Mouse (Mus musculus): ENCODE measurements at regions not wholly inside any gene's neighbourhood (a gene's known extent, or its start where the extent isn't known, plus 50 kb on each side); places are given as distances from the start of the nearest gene placed in this dataset.

DNA sequence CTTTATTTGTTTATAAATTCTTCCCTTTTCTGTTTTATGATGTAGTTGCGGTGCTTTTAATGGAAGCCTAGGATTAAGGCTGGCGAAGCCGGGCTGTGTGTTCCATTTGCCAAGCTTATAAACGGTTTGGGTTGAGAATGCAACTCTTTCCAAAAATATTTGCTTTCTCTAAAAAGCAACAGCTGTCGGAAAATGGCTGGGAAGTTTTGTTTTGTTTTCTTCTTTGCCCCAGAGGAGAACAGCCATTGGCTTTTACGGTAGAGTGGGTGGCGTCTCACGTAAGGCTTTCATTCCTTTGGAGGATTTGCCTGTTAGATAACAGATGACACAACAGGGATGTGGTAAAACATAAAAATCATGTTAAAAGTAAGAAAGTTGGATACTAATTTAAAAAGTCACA lies 186.4 kb downstream of the Mtx2 start:
- POLR2A ChIA-PET, result no interaction called here
- CTCF ChIA-PET, result no interaction called here
- in situ Hi-C loops (cut with MboI; ENCODE audit: low pct_unique_long_range_greater_than_20kb), result no loop called here

DNA sequence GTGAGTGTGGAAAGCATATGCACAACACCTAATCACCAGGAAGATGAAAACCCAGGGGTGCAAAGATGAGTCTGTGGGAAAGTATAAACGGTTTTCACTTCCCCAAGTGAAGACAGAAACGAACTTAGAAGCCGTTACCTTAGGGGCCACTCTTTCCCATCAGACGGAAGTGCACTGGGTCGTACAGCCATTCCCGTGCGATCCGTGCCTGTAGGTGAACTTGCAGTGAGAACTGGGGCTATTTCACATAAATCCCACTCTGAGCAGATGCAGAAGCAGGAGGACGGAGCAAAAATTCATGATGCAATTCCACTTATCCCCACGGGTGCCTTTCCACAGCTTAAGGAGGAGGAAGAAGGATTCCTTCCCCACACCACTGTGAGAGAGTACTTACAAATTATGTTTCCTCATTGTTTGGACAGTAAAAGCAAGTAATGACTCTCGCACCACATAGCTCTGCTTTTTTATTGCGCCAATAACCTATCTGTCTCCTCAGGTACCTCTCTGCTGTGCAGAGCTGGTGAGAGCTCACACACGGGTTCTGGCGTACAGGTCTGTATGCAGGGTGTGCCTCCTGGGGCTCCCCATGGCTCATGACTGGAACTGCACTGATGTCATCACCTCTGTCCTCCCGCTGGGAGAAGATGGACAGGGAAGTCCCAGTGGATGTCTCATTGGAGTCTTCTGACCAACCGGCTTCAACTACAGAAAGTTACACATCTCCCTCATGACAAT lies 189.6 kb downstream of the Mtx2 start:
- ATAC-seq (no peak), DNase-seq (ENCODE audit: low read depth, low spot score) (no peak)
- in situ Hi-C loops (cut with MboI; ENCODE audit: low pct_unique_long_range_greater_than_20kb), result no loop called here
- ChIA-PET CTCF (interaction anchor here (0.8 kb wide), 1 partner anchor 9 kb away, joined by 3 read pairs; no protein-coding TSS in a partner anchor), POLR2A (no interaction called here)
- no peaks in the 10 kb centered on the region for H3K27me3 ChIP-seq
- TF ChIP-seq CTCF (IDR thresholded peaks at IDR 0.05), result no peak

More for the DNA sequence above, 186.4 kb downstream of the Mtx2 start:
- DNase-seq (ENCODE audit: low read depth, low spot score) (no peak), ATAC-seq (no peak)
- no peaks in the 10 kb centered on the region for H3K27me3 ChIP-seq
- no peak for TF ChIP-seq CTCF (IDR thresholded peaks at IDR 0.05)

DNA sequence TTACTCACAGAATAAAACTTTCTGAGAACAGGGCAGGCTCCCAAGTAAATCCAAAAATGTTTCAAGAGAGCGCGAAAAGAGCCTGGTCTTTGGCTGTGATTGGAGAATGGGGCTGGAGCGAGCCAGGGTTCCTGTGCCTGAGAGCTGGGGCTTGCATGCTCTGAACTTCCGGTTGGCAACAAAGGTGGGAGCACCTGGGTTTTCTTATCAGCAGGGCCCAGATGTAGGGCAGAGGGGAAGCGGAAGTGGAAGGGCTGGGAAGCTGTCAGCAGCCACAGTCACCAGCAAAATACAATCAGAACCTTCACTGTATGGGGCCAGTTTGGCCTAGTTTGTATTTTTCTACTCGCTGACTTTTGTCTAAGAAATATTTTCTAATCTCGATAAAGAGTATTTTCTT lies 193.9 kb downstream of the Mtx2 start:
- POLR2A ChIA-PET, result no interaction called here
- DNase-seq (ENCODE audit: low read depth, low spot score) (no peak), ATAC-seq (no peak)
- TF ChIP-seq CTCF (IDR thresholded peaks at IDR 0.05), result no peak
- CTCF ChIA-PET, result no interaction called here
- no peaks in the 10 kb centered on the region for H3K27me3 ChIP-seq
- in situ Hi-C loops (cut with MboI; ENCODE audit: low pct_unique_long_range_greater_than_20kb), result no loop called here

DNA sequence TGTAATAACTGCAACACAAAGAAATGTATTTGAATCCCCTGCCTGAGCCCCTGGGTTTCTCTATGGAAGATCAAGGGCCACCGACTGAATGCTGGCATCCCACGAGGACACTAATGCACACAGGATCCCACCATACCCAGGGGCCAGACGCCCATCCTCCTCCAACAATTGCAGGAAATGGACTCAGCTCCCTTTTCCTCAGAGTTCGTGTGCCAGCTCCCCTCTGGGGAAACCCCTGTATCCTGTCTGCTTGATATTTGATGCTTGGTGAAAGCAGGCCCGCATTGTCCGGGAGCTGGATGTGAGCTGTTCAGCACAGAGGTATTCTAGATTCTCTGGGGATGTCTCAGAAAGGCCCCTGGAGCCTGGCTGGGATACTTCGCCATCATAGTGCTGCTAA lies 196.0 kb downstream of the Mtx2 start:
- DNase-seq (ENCODE audit: low read depth, low spot score) (no peak), ATAC-seq (no peak)
- POLR2A ChIA-PET, result no interaction called here
- CTCF ChIA-PET, result no interaction called here
- no peaks in the 10 kb centered on the region for H3K27me3 ChIP-seq
- TF ChIP-seq CTCF (IDR thresholded peaks at IDR 0.05), result no peak
- in situ Hi-C loops (cut with MboI; ENCODE audit: low pct_unique_long_range_greater_than_20kb), result no loop called here

DNA sequence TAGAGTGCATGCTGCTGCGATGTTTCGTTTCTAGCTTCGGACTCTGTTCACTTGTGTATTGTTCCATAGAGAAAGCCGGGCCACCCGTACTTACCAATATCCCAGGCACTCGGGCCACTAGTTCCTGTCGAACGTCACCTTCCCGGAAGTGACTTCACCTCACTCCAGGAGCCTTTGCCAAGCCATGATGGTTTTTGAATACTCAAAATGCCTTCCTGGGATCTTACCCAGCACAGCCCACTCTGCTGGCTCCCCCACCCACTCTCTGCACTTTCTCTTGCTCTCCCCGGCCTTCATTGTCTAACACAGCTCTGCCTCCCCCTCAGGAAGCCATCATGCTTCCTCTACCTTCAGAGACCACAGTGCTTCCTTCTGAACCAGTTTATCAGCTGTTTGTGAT lies 202.5 kb downstream of the Mtx2 start:
- DNase-seq (ENCODE audit: low read depth, low spot score) (no peak), ATAC-seq (no peak)
- no peak for TF ChIP-seq CTCF (IDR thresholded peaks at IDR 0.05)
- CTCF ChIA-PET, result no interaction called here
- in situ Hi-C loops (cut with MboI; ENCODE audit: low pct_unique_long_range_greater_than_20kb), result no loop called here
- H3K27me3 ChIP-seq, result no peaks in the 10 kb centered on the region
- POLR2A ChIA-PET, result no interaction called here

DNA sequence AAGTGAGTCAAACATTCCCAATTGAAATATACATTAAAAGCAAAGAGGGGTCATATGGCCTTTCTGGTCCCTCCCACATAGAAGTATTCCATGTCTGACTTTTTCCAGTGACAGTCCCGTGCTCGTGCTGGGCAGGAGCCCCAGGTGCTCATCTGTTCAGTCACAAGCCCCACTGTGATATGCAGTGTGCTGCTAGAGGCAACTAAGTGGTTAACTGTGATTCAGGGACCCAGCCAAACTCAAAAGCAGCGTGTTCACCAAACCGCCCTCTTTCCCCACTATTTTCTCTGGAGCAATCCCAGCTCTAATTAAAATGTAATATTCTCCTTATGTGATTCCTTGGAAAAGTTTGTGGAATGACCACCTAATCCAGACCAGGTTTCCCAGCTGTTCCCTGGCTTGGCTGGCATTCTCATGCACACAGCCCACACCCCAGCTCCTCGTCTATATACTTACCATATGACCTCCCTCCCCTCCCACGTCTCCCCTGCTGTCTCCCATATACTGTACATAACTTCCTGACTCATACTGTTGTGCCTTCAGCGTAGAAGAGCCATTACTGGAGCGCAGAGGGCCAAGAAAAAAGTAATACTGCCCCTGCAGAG lies 203.6 kb downstream of the Mtx2 start:
- in situ Hi-C loops (cut with MboI; ENCODE audit: low pct_unique_long_range_greater_than_20kb), result no loop called here
- no peaks in the 10 kb centered on the region for H3K27me3 ChIP-seq
- no peak for ATAC-seq
- ChIA-PET CTCF (no interaction called here), POLR2A (no interaction called here)
- TF ChIP-seq CTCF (IDR thresholded peaks at IDR 0.05), result no peak
- DNase-seq (ENCODE audit: low read depth, low spot score), result no peak

DNA sequence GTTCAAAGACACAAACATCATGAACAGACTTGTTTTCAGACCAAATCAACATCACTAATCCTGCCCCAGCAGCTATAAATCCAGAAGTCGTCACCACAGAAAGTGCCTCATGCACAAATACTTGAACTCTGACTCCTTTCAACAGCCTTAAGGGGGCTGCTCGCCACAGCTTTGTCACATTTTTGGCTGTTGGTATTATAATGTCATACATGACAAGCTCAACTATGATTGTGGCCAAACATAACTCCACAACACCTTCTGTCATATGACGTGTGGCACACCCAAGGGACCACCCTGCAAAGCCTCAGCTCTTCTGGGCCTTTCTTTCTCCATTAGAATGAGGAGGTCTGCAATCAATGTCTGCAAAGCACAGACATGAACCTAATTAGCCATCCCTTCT lies 209.1 kb downstream of the Mtx2 start:
- ChIA-PET CTCF (no interaction called here), POLR2A (interaction anchor here (0.6 kb wide), 1 partner anchor 40 kb away, joined by 3 read pairs; no protein-coding TSS in a partner anchor)
- in situ Hi-C loops (cut with MboI; ENCODE audit: low pct_unique_long_range_greater_than_20kb), result no loop called here
- DNase-seq (ENCODE audit: low read depth, low spot score) (no peak), ATAC-seq (no peak)
- no peaks in the 10 kb centered on the region for H3K27me3 ChIP-seq
- TF ChIP-seq CTCF (IDR thresholded peaks at IDR 0.05), result no peak

DNA sequence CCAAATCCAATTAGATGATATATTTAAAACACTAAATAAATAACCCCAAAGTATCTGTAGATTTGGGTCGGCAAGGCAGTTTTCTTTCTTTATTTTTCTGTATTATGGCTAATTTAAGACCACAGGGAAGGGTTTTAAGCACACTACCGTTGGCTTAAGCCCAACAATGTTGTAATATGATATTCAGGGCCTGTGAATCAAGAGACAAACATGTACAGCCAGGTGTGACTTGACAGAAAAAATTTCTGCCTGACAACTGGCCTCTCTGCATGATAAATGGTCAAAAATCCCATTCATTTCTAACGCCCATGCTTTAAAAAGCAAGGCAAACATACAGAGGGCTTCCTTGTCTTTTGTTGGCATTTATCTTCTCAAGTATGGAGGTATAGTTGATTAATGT lies 213.5 kb downstream of the Mtx2 start:
- ATAC-seq (no peak), DNase-seq (ENCODE audit: low read depth, low spot score) (no peak)

DNA sequence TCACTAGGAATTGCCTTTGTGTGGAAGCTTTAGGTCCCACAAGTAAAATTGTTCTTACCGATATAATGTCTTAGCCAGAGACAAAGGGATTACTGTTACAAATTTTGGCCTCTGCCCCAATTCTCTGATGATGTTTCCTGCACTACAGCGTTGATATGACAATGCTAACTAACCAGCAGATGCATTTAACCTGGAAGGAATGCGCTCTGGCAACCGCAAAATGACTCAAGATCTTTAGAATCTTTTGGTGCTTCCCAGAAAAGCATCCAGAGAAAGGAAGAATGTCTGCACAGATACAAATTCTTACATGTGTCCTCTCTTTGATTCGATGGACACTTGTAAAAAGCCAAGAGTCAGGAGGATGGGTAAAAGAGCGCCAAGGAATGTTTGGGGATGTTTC lies 221.3 kb downstream of the Mtx2 start:
- POLR2A ChIA-PET, result no interaction called here
- CTCF ChIA-PET, result no interaction called here
- TF ChIP-seq CTCF (IDR thresholded peaks at IDR 0.05), result no peak
- DNase-seq (ENCODE audit: low read depth, low spot score) (peak; percentile 69), ATAC-seq (peak; percentile 85)
- in situ Hi-C loops (cut with MboI; ENCODE audit: low pct_unique_long_range_greater_than_20kb), result no loop called here
- no peaks in the 10 kb centered on the region for H3K27me3 ChIP-seq

More for the DNA sequence above, 213.5 kb downstream of the Mtx2 start:
- POLR2A ChIA-PET, result no interaction called here
- H3K27me3 ChIP-seq, result no peaks in the 10 kb centered on the region
- CTCF ChIA-PET, result no interaction called here
- TF ChIP-seq CTCF (IDR thresholded peaks at IDR 0.05), result no peak
- in situ Hi-C loops (cut with MboI; ENCODE audit: low pct_unique_long_range_greater_than_20kb), result no loop called here

DNA sequence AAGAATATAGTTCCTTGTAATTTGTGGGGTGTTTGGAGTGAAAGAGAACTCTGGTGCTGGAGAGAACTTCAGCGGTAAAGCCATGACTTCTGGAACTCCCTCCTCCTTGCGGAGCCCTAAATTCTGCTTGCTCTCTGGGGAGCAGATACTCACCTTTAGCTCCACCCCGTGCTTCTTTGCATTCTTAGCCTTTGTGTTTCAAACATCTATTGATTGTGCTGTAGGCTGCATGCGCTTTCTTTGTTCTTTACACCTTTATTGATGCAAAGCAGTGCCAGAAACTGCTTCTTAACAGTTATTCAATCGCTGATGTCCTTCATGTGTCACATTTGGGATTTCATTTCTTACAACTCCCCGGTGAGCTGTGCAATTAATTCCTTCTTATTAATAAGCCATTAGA lies 222.5 kb downstream of the Mtx2 start:
- no peak for DNase-seq (ENCODE audit: low read depth, low spot score)
- ATAC-seq, result no peak
- ChIA-PET CTCF (no interaction called here), POLR2A (no interaction called here)
- TF ChIP-seq CTCF (IDR thresholded peaks at IDR 0.05), result no peak
- H3K27me3 ChIP-seq, result no peaks in the 10 kb centered on the region
- in situ Hi-C loops (cut with MboI; ENCODE audit: low pct_unique_long_range_greater_than_20kb), result no loop called here

DNA sequence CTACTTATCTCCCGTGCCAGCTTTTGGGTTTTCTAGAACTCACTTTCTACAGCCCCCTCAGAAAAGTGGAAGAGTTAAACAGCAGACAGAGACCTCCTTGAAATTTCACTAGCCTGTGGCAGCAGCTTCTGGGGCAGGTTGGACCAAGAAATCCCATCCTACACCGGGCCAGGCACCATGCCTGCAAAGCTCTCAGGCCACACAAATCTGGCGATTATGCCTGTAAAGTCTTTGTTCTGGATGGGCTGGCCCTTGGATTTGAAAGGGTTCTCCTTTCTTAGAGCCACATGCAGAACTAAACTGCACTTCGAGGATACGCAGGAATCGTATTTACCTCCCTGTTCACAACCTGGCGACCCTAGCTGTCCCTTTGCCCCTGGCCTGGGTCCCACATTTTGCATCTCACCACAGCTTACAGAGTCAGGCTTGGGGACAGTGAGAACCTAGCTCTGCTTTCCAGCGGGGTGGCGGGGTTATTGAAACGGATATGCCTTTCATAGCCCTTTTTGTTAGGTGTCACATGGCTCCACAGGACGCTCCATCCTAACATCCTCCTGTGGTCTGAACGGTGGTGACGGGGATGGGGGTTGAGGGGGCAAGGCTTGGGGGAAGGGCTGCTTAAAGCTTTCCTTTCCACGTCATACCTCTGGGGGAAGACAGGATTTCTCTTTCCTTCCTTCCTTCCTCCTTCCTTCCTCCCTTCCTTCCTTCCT lies 229.0 kb downstream of the Mtx2 start:
- TF ChIP-seq CTCF (IDR thresholded peaks at IDR 0.05), result no peak
- H3K27me3 ChIP-seq, result no peaks in the 10 kb centered on the region
- POLR2A ChIA-PET, result interaction anchor here (0.6 kb wide), 2 partner anchors 44 to 96 kb away, joined by 3 to 4 read pairs; no protein-coding TSS in a partner anchor
- ATAC-seq (no peak), DNase-seq (ENCODE audit: low read depth, low spot score) (no peak)
- in situ Hi-C loops (cut with MboI; ENCODE audit: low pct_unique_long_range_greater_than_20kb), result loop anchor here (5.0 kb wide), 2 partner anchors 92 to 337 kb away; no protein-coding TSS in a partner anchor
- CTCF ChIA-PET, result interaction anchor here (0.8 to 1.9 kb wide), 4 partner anchors 10 to 353 kb away, joined by 3 to 6 read pairs (median 4); no protein-coding TSS in a partner anchor
